Mouse (Mus musculus) MEL (cell line): Measurements from ENCODE around the gene Actbl2. TPM values are rescaled to one million over a fixed set of nuclear protein-coding genes. Genes with fewer than 3 reads are reported as not detected.

Experiments
- DNase-seq: peaks from one replicate; pipeline ENCODE4 v3.0.0; 2011; ENCODE audit warnings: low read depth, low spot score
- H3K27ac ChIP-seq: 2 replicates; pipeline ENCODE4 v1.5.1; 2012; ENCODE audit warnings: low read depth, mild to moderate bottlenecking, control low read depth, low read length, moderate library complexity; ENCODE audit not compliant: control insufficient read depth
- H3K27me3 ChIP-seq, 2 experiments: fragments of 150-350 bp in 1 of 2; sonication (generic) in 1 of 2; 2 replicates each; pipeline ENCODE4 v1.6.1; 2012; ENCODE audit warnings: low read length in 2 of 2, mild to moderate bottlenecking in 2 of 2, improper control_type of control experiment in 1 of 2, moderate library complexity in 1 of 2; ENCODE audit not compliant: insufficient read depth in 2 of 2, control insufficient read depth in 1 of 2
- H3K36me3 ChIP-seq, 2 experiments: 2 replicates each; pipeline ENCODE4 v1.6.1; 2012 to 2014; ENCODE audit warnings: low read length in 2 of 2, improper control_type of control experiment in 1 of 2, inconsistent platforms in 1 of 2, mild to moderate bottlenecking in 1 of 2; ENCODE audit not compliant: insufficient read depth in 2 of 2, control insufficient read depth in 1 of 2
- H3K4me1 ChIP-seq, 2 experiments: fragments of 150-350 bp in 1 of 2; sonication (generic) in 1 of 2; 2 replicates each; pipeline ENCODE4 v1.6.1; 2012; ENCODE audit warnings: low read length in 2 of 2, improper control_type of control experiment in 1 of 2, mild to moderate bottlenecking in 1 of 2; ENCODE audit not compliant: insufficient read depth in 2 of 2, control insufficient read depth in 1 of 2
- H3K4me3 ChIP-seq, 2 experiments: fragments of 150-350 bp in 1 of 2; sonication (generic) in 1 of 2; 2 replicates each; pipeline ENCODE4 v1.5.1; 2012; ENCODE audit warnings: low read depth in 2 of 2, low read length in 2 of 2, mild to moderate bottlenecking in 2 of 2, moderate library complexity in 2 of 2, control low read depth in 1 of 2, improper control_type of control experiment in 1 of 2; ENCODE audit not compliant: control insufficient read depth in 1 of 2, insufficient read depth in 1 of 2
- H3K79me2 ChIP-seq: 2 replicates; pipeline ENCODE4 v1.6.1; 2012; ENCODE audit warnings: mild to moderate bottlenecking, low read length, moderate library complexity; ENCODE audit not compliant: control insufficient read depth, poor library complexity, insufficient read depth
- H3K9ac ChIP-seq: 2 replicates; pipeline ENCODE4 v1.6.1; 2012; ENCODE audit warnings: low read depth, mild to moderate bottlenecking, control low read depth, low read length, moderate library complexity; ENCODE audit not compliant: control insufficient read depth, poor library complexity, severe bottlenecking
- H3K9me3 ChIP-seq: fragments of 150-350 bp; sonication (generic); replicated peaks from 2 replicates; pipeline ENCODE4 v1.6.1; 2012; ENCODE audit warnings: mild to moderate bottlenecking, low read length, improper control_type of control experiment, moderate library complexity; ENCODE audit not compliant: insufficient read depth
- CHD2 ChIP-seq: IDR thresholded peaks from 2 replicates; pipeline ENCODE4 v1.6.1; 2011; ENCODE audit warnings: low read length, improper control_type of control experiment
- E2F4 ChIP-seq: IDR thresholded peaks from 2 replicates; pipeline ENCODE4 v1.6.1; 2011; ENCODE audit warnings: low read depth, low read length, improper control_type of control experiment, borderline replicate concordance
- GATA1 ChIP-seq: IDR thresholded peaks from 2 replicates; pipeline ENCODE4 v1.6.1; 2011; ENCODE audit warnings: low read depth, low read length, improper control_type of control experiment
- KAT2A ChIP-seq: conservative IDR thresholded peaks from 2 replicates; pipeline ENCODE4 v1.6.1; 2012; ENCODE audit warnings: low read depth, low read length, improper control_type of control experiment, inconsistent platforms
- MAX ChIP-seq: IDR thresholded peaks from 2 replicates; pipeline ENCODE4 v1.6.1; 2011; ENCODE audit warnings: low read length, improper control_type of control experiment
- MXI1 ChIP-seq: IDR thresholded peaks from 2 replicates; pipeline ENCODE4 v1.6.1; 2011; ENCODE audit warnings: mild to moderate bottlenecking, low read depth, low read length, improper control_type of control experiment
- MYB ChIP-seq: IDR thresholded peaks from 2 replicates; pipeline ENCODE4 v1.6.1; 2011; ENCODE audit warnings: mild to moderate bottlenecking, low read depth, low read length, improper control_type of control experiment
- MYC ChIP-seq: IDR thresholded peaks from 2 replicates; pipeline ENCODE4 v1.6.1; 2011; ENCODE audit warnings: low read depth, mild to moderate bottlenecking, low read length, improper control_type of control experiment, moderate library complexity
- NELFE ChIP-seq: IDR thresholded peaks from 2 replicates; pipeline ENCODE4 v1.6.1; 2011; ENCODE audit warnings: low read depth, low read length, improper control_type of control experiment
- POLR2A ChIP-seq, 2 experiments: IDR thresholded peaks; 2 replicates each; pipeline ENCODE4 v1.6.1; 2011 to 2012; ENCODE audit warnings: low read length in 2 of 2, mild to moderate bottlenecking in 2 of 2, control low read depth in 1 of 2, improper control_type of control experiment in 1 of 2, low read depth in 1 of 2, moderate library complexity in 1 of 2; ENCODE audit not compliant: control insufficient read depth in 1 of 2, insufficient read depth in 1 of 2, poor library complexity in 1 of 2
- POLR2AphosphoS2 ChIP-seq: IDR thresholded peaks from 2 replicates; pipeline ENCODE4 v1.6.1; 2011; ENCODE audit warnings: low read length, improper control_type of control experiment
- POLR2AphosphoS5 ChIP-seq: IDR thresholded peaks from 2 replicates; pipeline ENCODE4 v1.6.1; 2012; ENCODE audit warnings: low read depth, borderline replicate concordance, mild to moderate bottlenecking, inconsistent platforms, low read length, moderate library complexity, mixed read lengths
- SMC3 ChIP-seq: IDR thresholded peaks from 2 replicates; pipeline ENCODE4 v1.6.1; 2011; ENCODE audit warnings: low read depth, low read length, improper control_type of control experiment
- TAL1 ChIP-seq: IDR thresholded peaks from 2 replicates; pipeline ENCODE4 v1.6.1; 2012; ENCODE audit warnings: mild to moderate bottlenecking, inconsistent platforms, low read length, moderate library complexity, mixed read lengths
- TBP ChIP-seq: IDR thresholded peaks from 2 replicates; pipeline ENCODE4 v1.8.0; 2011; ENCODE audit warnings: low read depth, low read length, improper control_type of control experiment
- TCF12 ChIP-seq: IDR thresholded peaks from 2 replicates; pipeline ENCODE4 v1.6.1; 2014; ENCODE audit warnings: low read depth, mild to moderate bottlenecking, inconsistent platforms, low read length, improper control_type of control experiment, moderate library complexity
- UBTF ChIP-seq: IDR thresholded peaks from 2 replicates; pipeline ENCODE4 v1.6.1; 2012; ENCODE audit warnings: low read depth, mild to moderate bottlenecking, inconsistent platforms, low read length, improper control_type of control experiment, moderate library complexity, borderline replicate concordance; ENCODE audit not compliant: insufficient read depth
- USF1 ChIP-seq: IDR thresholded peaks from 2 replicates; pipeline ENCODE4 v1.6.1; 2014; ENCODE audit warnings: low read depth, mild to moderate bottlenecking, inconsistent platforms, low read length, improper control_type of control experiment, moderate library complexity
- ZC3H11A ChIP-seq: IDR thresholded peaks from 2 replicates; pipeline ENCODE4 v1.6.1; 2012; ENCODE audit warnings: low read depth, mild to moderate bottlenecking, inconsistent platforms, low read length, improper control_type of control experiment
- ZNF384 ChIP-seq: IDR thresholded peaks from 2 replicates; pipeline ENCODE4 v1.6.1; 2012; ENCODE audit warnings: low read depth, mild to moderate bottlenecking, inconsistent platforms, low read length, improper control_type of control experiment
- polyA plus RNA-seq, 2 experiments: library from polyadenylated mRNA; stranded (reverse) in 1 of 2; unstranded in 1 of 2; fragments of >175 nt in 1 of 2; fragments of >200 nt in 1 of 2; gene quantifications; 2 replicates each; pipeline versions ENCODE4 v1.2.1 to v1.2.4; 2012; ENCODE audit warnings: low replicate concordance in 2 of 2, low read depth in 1 of 2; ENCODE audit not compliant: insufficient read length in 2 of 2, insufficient read depth in 1 of 2, missing spikeins in 1 of 2
- total RNA-seq: library from RNA; depleted of rRNA; stranded (reverse); fragments of 300-350 nt; gene quantifications from 2 replicates; pipeline ENCODE4 v1.2.3, GENCODE M21; 2012

Gene Actbl2
- total and polyA plus RNA-seq, 3 experiments = not detected

DNA sequence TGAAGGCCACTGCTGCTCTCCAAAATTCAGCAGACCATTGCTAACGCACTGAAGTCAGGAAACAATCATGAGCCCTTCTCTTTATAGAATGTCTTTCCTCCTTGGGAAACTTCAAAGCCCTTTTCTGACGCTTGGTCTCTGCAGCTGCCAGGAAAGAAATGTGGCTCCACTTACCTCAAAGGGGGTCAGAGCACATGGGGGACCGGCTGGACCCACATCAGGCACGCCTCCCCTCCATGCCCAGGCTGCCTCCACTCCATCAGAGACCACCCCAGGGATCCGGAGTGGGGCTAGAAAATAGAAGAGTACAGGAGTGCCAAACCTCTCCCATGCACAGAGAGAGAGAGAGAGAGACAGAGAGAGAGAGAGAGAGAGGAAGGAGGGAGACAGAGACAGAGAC is 26.0 kb upstream of the Actbl2 start:
- Histone ChIP-seq H3K27ac (no peak overlapping the region), H3K79me2 (no peaks in the 10 kb centered on the region), H3K9me3 (no peaks in the 10 kb centered on the region; the same call in 1 of the 2 replicates), H3K36me3 (no peaks in the 10 kb centered on the region), H3K4me3 (no peak overlapping the region), H3K9ac (no peak overlapping the region), H3K4me1 (no peaks in the 10 kb centered on the region), H3K27me3 (no peaks in the 10 kb centered on the region)
- no peak for DNase-seq
- no peak for TF ChIP-seq NELFE
- no peak for TF ChIP-seq TBP
- no peak for TF ChIP-seq E2F4
- TF ChIP-seq KAT2A = no peak
- no peak for TF ChIP-seq SMC3
- TF ChIP-seq ZNF384 = no peak
- no peak for TF ChIP-seq POLR2AphosphoS5
- no peak for TF ChIP-seq USF1
- no peak for TF ChIP-seq MYB
- no peak for TF ChIP-seq CHD2
- TF ChIP-seq UBTF = no peak
- TF ChIP-seq MXI1 = no peak
- no peak for TF ChIP-seq TAL1
- TF ChIP-seq TCF12 = no peak
- no peak for TF ChIP-seq MYC

DNA sequence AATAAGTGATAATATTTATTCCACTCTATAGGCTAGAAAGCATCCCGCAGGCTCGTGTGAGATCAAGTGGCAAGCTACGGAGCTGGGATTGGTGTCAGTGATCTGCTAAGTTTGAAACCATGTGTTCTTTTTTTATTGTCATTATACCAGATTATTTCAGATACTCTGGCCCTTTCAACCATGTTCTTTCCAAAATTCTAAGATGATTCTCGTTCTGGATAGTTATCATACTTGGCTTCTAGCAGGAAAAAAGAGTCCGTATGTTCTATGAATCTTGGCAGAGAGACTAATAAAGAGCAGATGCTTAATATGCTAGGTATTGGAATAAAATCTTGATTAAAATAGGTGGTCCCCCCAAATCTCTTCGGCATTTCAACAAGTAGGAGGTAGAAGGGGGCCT is 25.3 kb upstream of the Actbl2 start:
- H3K9ac ChIP-seq = no peak overlapping the region
- H3K9me3 ChIP-seq = no peaks in the 10 kb centered on the region; the same call in 1 of the 2 replicates
- H3K36me3 ChIP-seq = no peaks in the 10 kb centered on the region
- no peak for TF ChIP-seq CHD2
- no peak for TF ChIP-seq KAT2A
- no peak for TF ChIP-seq MAX
- TF ChIP-seq NELFE = no peak
- no peak for TF ChIP-seq POLR2AphosphoS2
- TF ChIP-seq GATA1 = no peak
- no peak for TF ChIP-seq TAL1
- no peak for TF ChIP-seq POLR2A (IDR thresholded peaks at IDR 0.05; ENCODE audit: control insufficient read depth in 1 of 2, insufficient read depth in 1 of 2, low read depth in 1 of 2, low read length in 2 of 2, poor library complexity in 1 of 2)
- no peak for TF ChIP-seq ZC3H11A
- TF ChIP-seq, all 39 proteins: peak for 0
- H3K27me3 ChIP-seq = no peaks in the 10 kb centered on the region
- no peak for DNase-seq
- H3K79me2 ChIP-seq = no peaks in the 10 kb centered on the region
- H3K4me3 ChIP-seq = no peak overlapping the region
- H3K27ac ChIP-seq = no peak overlapping the region
- no peaks in the 10 kb centered on the region for H3K4me1 ChIP-seq
